Mouse (Mus musculus): Measurements from ENCODE around the gene Gtf3a. TPM values are rescaled to one million over a fixed set of nuclear protein-coding genes. Genes with fewer than 3 reads are reported as not detected.
"Not testable (repeated sequence)": the region's sequence is repeated elsewhere in the genome, so short reads cannot be mapped to it uniquely, and the experiment has no call there.

Gtf3a gene
- polyA plus RNA-seq, 1 experiment: 75.9 TPM

GRCm38 (mm10) chr5:146931904-146932553 lies 16.4 kb upstream of the Gtf3a start:
- Histone ChIP-seq H3K27ac (ENCODE audit: insufficient read depth, low read length) (no peak overlapping the region), H3K36me3 (ENCODE audit: control insufficient read depth, insufficient read depth, low read length, poor library complexity, severe bottlenecking) (no peaks in the 10 kb centered on the region), H3K4me3 (ENCODE audit: low read depth, low read length) (no peak overlapping the region), H3K27me3 (ENCODE audit: control insufficient read depth, insufficient read depth, low read length, poor library complexity, severe bottlenecking) (no peaks in the 10 kb centered on the region), H3K9me3 (replicated peaks; ENCODE audit: control insufficient read depth, insufficient read depth, low read length, poor library complexity, severe bottlenecking) (no peaks in the 10 kb centered on the region), H3K4me1 (ENCODE audit: control insufficient read depth, insufficient read depth, low read length) (peaks cover 5% of the 10 kb centered on the region), H3K9ac (ENCODE audit: low read depth, poor library complexity, severe bottlenecking) (no peak overlapping the region)
- TF ChIP-seq CTCF (IDR thresholded peaks at IDR 0.05; ENCODE audit: low read depth, low read length) (no peak), EP300 (IDR thresholded peaks at IDR 0.05; ENCODE audit: insufficient read depth, low read depth, low read length) (no peak), POLR2A (IDR thresholded peaks at IDR 0.05; ENCODE audit: insufficient read depth, low read length) (no peak)

- H3K4me1 ChIP-seq (ENCODE audit: control insufficient read depth, insufficient read depth, low read length): peaks cover 3% of the 10 kb centered on the region
- TF ChIP-seq CTCF (IDR thresholded peaks at IDR 0.05; ENCODE audit: low read depth, low read length) (no peak), EP300 (IDR thresholded peaks at IDR 0.05; ENCODE audit: insufficient read depth, low read depth, low read length) (no peak), POLR2A (IDR thresholded peaks at IDR 0.05; ENCODE audit: insufficient read depth, low read length) (no peak)
- no peak overlapping the region for H3K27ac ChIP-seq (ENCODE audit: insufficient read depth, low read length)
- H3K4me3 ChIP-seq (ENCODE audit: low read depth, low read length): no peak overlapping the region
- no peaks in the 10 kb centered on the region for H3K36me3 ChIP-seq (ENCODE audit: control insufficient read depth, insufficient read depth, low read length, poor library complexity, severe bottlenecking)
- no peak overlapping the region for H3K9ac ChIP-seq (ENCODE audit: low read depth, poor library complexity, severe bottlenecking)
- H3K9me3 ChIP-seq (replicated peaks; ENCODE audit: control insufficient read depth, insufficient read depth, low read length, poor library complexity, severe bottlenecking): no peaks in the 10 kb centered on the region
- no peaks in the 10 kb centered on the region for H3K27me3 ChIP-seq (ENCODE audit: control insufficient read depth, insufficient read depth, low read length, poor library complexity, severe bottlenecking)
These were observed 15.0 kb upstream of the Gtf3a start for GRCm38 (mm10) chr5:146933466-146933865.

GRCm38 (mm10) chr5:146937541-146938503 lies 10.6 kb upstream of the Gtf3a start:
- Histone ChIP-seq H3K27ac (ENCODE audit: insufficient read depth, low read length) (no peak overlapping the region), H3K36me3 (ENCODE audit: control insufficient read depth, insufficient read depth, low read length, poor library complexity, severe bottlenecking) (no peaks in the 10 kb centered on the region), H3K4me3 (ENCODE audit: low read depth, low read length) (peak overlapping the region; percentile 11), H3K27me3 (ENCODE audit: control insufficient read depth, insufficient read depth, low read length, poor library complexity, severe bottlenecking) (no peaks in the 10 kb centered on the region), H3K9me3 (replicated peaks; ENCODE audit: control insufficient read depth, insufficient read depth, low read length, poor library complexity, severe bottlenecking) (no peaks in the 10 kb centered on the region), H3K9ac (ENCODE audit: low read depth, poor library complexity, severe bottlenecking) (no peak overlapping the region), H3K4me1 (ENCODE audit: control insufficient read depth, insufficient read depth, low read length) (no peaks in the 10 kb centered on the region)
- TF ChIP-seq POLR2A (IDR thresholded peaks at IDR 0.05; ENCODE audit: insufficient read depth, low read length) (no peak), EP300 (IDR thresholded peaks at IDR 0.05; ENCODE audit: insufficient read depth, low read depth, low read length) (no peak), CTCF (IDR thresholded peaks at IDR 0.05; ENCODE audit: low read depth, low read length) (no peak)

- Histone ChIP-seq H3K36me3 (ENCODE audit: control insufficient read depth, insufficient read depth, low read length, poor library complexity, severe bottlenecking) (no peaks in the 10 kb centered on the region), H3K27me3 (ENCODE audit: control insufficient read depth, insufficient read depth, low read length, poor library complexity, severe bottlenecking) (no peaks in the 10 kb centered on the region), H3K4me3 (ENCODE audit: low read depth, low read length) (no peak overlapping the region), H3K9me3 (replicated peaks; ENCODE audit: control insufficient read depth, insufficient read depth, low read length, poor library complexity, severe bottlenecking) (no peaks in the 10 kb centered on the region), H3K9ac (ENCODE audit: low read depth, poor library complexity, severe bottlenecking) (no peak overlapping the region), H3K4me1 (ENCODE audit: control insufficient read depth, insufficient read depth, low read length) (no peaks in the 10 kb centered on the region), H3K27ac (ENCODE audit: insufficient read depth, low read length) (no peak overlapping the region)
- TF ChIP-seq CTCF (IDR thresholded peaks at IDR 0.05; ENCODE audit: low read depth, low read length) (peak; percentile 80), EP300 (IDR thresholded peaks at IDR 0.05; ENCODE audit: insufficient read depth, low read depth, low read length) (no peak)
These were observed 9.2 kb upstream of the Gtf3a start for GRCm38 (mm10) chr5:146939109-146939796.

GRCm38 (mm10) chr5:146940219-146940618 lies 8.2 kb upstream of the Gtf3a start:
- no peak overlapping the region for H3K4me3 ChIP-seq (ENCODE audit: low read depth, low read length)
- H3K4me1 ChIP-seq (ENCODE audit: control insufficient read depth, insufficient read depth, low read length): no peaks in the 10 kb centered on the region
- no peak overlapping the region for H3K9ac ChIP-seq (ENCODE audit: low read depth, poor library complexity, severe bottlenecking)
- H3K27ac ChIP-seq (ENCODE audit: insufficient read depth, low read length): no peak overlapping the region
- no peaks in the 10 kb centered on the region for H3K9me3 ChIP-seq (replicated peaks; ENCODE audit: control insufficient read depth, insufficient read depth, low read length, poor library complexity, severe bottlenecking)
- no peaks in the 10 kb centered on the region for H3K27me3 ChIP-seq (ENCODE audit: control insufficient read depth, insufficient read depth, low read length, poor library complexity, severe bottlenecking)
- no peaks in the 10 kb centered on the region for H3K36me3 ChIP-seq (ENCODE audit: control insufficient read depth, insufficient read depth, low read length, poor library complexity, severe bottlenecking)
- TF ChIP-seq EP300 (IDR thresholded peaks at IDR 0.05; ENCODE audit: insufficient read depth, low read depth, low read length) (no peak), CTCF (IDR thresholded peaks at IDR 0.05; ENCODE audit: low read depth, low read length) (peak; percentile 43)

GRCm38 (mm10) chr5:146941939-146942338 lies 6.5 kb upstream of the Gtf3a start:
- not testable (repeated sequence) for H3K36me3 ChIP-seq (ENCODE audit: control insufficient read depth, insufficient read depth, low read length, poor library complexity, severe bottlenecking); H3K4me3 ChIP-seq (ENCODE audit: low read depth, low read length); H3K9ac ChIP-seq (ENCODE audit: low read depth, poor library complexity, severe bottlenecking); H3K27ac ChIP-seq (ENCODE audit: insufficient read depth, low read length); H3K4me1 ChIP-seq (ENCODE audit: control insufficient read depth, insufficient read depth, low read length); H3K27me3 ChIP-seq (ENCODE audit: control insufficient read depth, insufficient read depth, low read length, poor library complexity, severe bottlenecking); H3K9me3 ChIP-seq (replicated peaks; ENCODE audit: control insufficient read depth, insufficient read depth, low read length, poor library complexity, severe bottlenecking)
